Mouse (Mus musculus) adrenal gland, adult 8-10 months (tissue): ENCODE measurements around the gene Lhfp. TPM values are rescaled to one million over a fixed set of nuclear protein-coding genes. Genes with fewer than 3 reads are reported as not detected.

ENCODE experiments used
- DNase-seq: peaks from one replicate; pipeline ENCODE4 v3.0.0; 2022
- total RNA-seq, 4 experiments: library from RNA; stranded (reverse); gene quantifications; 2 replicates each; pipeline ENCODE4 v1.2.4; 2022

Gene Lhfp
- total RNA-seq, 4 experiments from 2014 or later, result 17.4 to 26.7 (median 23.4) TPM

DNA sequence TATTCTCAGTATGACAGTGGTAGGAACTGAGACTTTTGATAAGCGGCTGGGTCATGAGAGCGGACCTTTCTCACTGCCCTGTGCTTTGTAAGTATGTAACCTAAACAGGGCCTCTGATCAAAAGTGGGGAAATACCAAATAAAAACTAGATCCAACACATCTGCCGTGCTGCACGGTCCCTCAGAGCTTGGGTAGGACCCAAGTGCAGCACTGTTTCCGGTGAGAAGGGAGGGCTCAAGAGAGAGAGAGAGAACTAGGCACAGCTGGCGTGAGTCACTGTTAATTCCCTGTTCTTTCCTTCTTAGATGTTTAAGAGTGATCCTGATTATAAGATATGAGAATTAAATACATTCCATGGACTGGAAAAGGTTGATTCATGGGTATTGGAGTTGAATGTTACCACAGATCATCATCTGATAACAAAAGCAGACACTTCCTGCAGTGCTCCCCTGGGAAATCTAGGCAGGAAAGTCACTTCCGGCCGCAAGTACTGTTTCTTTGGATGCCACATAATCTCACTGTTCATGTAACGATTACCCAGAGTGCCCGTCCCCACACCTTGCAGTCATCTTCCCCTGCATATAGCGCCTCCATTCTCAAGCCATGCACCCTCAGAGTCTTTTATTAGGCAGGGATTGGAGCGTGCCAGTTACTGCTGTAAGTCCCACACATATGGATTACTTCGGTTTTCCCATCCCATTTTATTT is 243.3 kb downstream of the Lhfp start:
- DNase-seq, result no peak

DNA sequence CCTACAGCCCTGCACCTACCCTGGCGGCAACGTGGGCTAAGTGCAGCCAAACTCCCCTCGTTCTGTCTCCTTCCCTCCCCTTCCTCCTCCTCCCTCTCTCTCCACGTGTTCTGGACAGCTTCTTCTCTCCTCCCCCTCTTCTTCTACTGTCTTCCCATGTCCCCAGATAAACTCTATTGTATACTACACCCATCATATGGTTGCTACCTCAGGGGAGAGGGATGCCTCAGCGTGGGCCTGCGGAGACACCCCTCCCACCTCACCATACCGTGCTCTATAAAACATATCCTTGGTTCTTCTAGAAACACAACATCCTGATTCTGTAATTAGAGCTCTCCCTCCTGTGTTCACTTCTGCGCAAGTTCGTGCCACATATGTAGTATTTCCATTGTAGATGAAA is 247.3 kb downstream of the Lhfp start:
- no peak for DNase-seq

- DNase-seq, result no peak
Observed at GRCm38 (mm10) chr3:53289589-53290219, 248.4 kb downstream of the Lhfp start.

DNA sequence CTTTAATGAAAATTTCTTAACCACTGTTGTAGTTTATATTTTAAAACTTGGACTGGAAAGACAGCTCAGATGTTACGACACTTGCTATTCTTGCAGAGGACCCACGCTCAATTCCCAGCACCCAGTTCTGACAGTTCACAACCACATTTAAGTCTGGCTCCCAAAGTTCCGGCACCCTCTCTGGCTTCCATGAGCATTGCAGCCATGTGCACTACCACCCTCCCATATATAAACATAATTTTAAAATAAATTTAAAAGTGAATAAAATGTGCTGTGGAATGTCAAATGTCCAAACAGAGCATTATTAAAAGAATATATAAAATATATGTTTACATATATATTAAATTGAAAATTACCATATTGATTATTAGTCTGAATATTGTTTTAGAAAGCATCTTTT is 249.9 kb downstream of the Lhfp start:
- no peak for DNase-seq

DNA sequence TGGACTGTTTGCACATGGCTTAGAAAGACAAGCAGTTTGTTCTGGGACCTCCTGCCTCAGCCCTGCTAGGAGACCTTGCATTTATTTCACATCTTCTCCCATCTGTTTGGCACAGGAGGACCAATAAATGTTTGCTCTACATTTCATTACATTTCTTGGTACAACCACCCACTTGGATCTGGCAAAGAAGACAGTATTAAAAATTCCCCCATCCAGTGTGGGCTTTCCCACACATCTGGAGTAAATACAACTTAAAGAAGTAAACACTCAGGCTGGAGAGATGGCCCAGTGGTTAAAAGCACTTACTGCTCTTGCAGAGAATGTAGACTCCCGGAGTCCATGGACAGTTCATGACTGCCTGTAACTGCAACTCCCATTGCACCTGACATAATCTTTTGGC is 250.6 kb downstream of the Lhfp start:
- no peak for DNase-seq

DNA sequence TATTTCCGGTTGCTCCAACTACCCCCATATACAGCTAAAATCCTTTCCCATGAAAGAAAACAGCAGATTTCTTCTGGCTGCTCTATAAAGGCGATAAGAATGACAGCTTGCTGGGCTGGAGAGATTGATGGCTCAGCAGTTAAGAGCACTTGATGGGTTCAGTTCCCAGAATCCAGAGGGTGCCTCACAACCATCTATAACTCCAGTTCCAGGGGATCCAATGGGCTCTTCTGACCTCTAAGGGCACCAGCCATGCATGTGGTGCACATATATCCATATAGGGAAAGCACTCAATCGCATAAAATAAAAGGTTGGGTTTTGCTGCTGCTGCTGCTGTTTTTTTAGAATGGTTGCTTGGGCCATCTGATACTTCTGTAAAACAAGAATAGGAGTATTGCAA is 251.1 kb downstream of the Lhfp start:
- DNase-seq, result no peak

- DNase-seq, result no peak
Observed at GRCm38 (mm10) chr3:53292979-53293378, 251.7 kb downstream of the Lhfp start.

GRCm38 (mm10) chr3:53293901-53294433 is 252.6 kb downstream of the Lhfp start:
- no peak for DNase-seq

DNA sequence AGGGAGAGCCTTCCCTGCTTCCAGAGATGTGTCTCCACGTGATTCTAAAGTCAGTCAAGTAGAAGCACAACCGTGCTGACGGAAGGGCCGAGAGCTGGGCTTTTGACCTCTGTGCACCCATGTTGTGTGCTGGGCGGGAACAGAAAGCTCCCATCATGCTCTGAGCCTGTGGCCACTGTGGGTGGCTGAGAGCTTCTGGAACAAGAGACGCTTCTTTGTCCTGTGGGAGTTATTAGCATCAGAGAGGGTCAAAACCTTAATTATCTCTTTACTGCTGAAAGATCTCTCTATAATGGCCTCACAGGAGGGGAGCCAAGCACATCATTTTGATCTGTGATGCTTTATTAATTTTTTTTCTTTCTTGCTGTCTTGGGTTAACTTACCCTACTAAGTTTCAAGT is 253.5 kb downstream of the Lhfp start:
- DNase-seq, result no peak

DNA sequence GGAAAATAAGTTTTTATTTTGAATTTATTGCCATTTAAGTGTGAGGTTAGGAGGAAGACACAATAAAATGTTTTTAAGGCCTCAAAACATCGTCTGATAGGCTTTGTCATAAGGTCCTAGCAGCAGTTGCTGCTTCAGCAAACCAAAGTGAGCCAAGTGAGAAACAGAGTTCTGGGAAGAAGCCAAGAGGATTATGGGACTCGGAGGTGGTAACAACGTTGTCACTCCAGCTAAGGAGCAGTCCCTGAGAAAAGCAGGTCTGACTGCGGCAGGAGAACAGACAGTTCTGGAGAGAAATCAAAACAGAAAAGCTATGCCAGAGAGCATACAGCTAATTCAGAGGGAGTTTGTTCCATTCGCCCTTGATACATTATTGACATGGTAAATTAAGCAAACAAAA is 260.5 kb downstream of the Lhfp start:
- DNase-seq, result no peak

GRCm38 (mm10) chr3:53304123-53304900 is 263.0 kb downstream of the Lhfp start:
- no peak for DNase-seq

GRCm38 (mm10) chr3:53305860-53306259 is 264.5 kb downstream of the Lhfp start:
- DNase-seq, result no peak

DNA sequence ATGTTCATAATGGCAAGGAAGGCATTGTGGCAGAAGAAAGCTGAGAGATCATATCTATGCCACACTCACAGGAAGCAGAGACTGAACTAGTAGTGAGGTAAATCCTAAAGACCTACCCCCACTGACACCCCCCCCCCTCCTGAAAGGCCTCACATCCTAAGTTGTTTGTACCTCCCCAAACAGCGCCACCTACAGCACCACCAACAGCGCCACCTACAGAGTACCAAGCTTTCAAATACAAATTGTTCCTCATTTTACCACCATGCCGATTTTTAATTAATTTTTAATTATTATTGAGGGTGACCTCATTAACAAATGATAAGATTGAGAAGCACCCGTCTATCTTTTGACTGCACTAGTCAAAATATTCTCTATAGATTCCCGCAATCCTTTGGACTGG is 267.3 kb downstream of the Lhfp start:
- no peak for DNase-seq

- DNase-seq, result no peak
Observed at GRCm38 (mm10) chr3:53310093-53310492, 268.8 kb downstream of the Lhfp start.

DNA sequence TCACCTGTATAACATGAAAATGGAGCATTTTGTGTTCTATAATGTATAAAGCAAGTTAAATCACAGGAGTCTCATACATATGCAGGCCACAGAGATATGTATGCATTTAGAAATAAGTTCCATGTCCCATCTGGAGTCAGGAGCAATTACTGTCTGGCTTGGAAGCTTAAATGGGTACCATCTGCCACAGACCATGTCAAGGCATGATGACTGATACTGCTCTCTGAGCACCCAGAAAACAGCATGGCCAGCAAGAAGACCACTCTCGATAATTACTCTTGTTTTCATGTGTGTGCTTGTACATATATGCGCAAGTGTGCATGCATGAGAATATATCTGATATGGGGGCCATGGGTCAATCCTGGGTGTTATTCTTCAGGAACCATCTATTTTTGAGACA is 269.3 kb downstream of the Lhfp start:
- DNase-seq, result no peak

Other genes with a start within 250 kb of the Lhfp start
- 10 to 100 TPM; 31.3 to 38.8 (median 38.1) TPM for gene Cog6, start 24.3 kb upstream of the Lhfp start, total RNA-seq